Mouse (Mus musculus) liver, postnatal 0 days (tissue): ENCODE results near the gene Aph1a.

Experiments used
- CTCF ChIP-seq: sonication (generic); IDR thresholded peaks from 2 replicates; pipeline ENCODE4 v1.5.1; 2016; ENCODE audit warnings: antibody characterized with exemption, low read depth
- EP300 ChIP-seq: IDR thresholded peaks from 2 replicates; pipeline ENCODE4 v1.6.1; 2016; ENCODE audit warnings: antibody characterized with exemption, low read depth, mild to moderate bottlenecking

- TF ChIP-seq EP300 = no peak
- TF ChIP-seq CTCF = no peak
These were observed 49.5 kb downstream of the Aph1a start for GRCm38 (mm10) chr3:95943226-95943625.
